Mouse (Mus musculus): ENCODE measurements around the gene Rbfox1.
A peak's percentile ranks its signal among the peaks of the same experiment; 100 is the strongest.

Gene Rbfox1

GRCm38 (mm10) chr16:6206431-6206830 is 321.3 kb downstream of the Rbfox1 start:
- no peak for DNase-seq (ENCODE audit: low spot score in 2 of 2)

- no peak for DNase-seq (ENCODE audit: low spot score in 2 of 2)
These were observed 327.8 kb downstream of the Rbfox1 start for GRCm38 (mm10) chr16:6212916-6213315.

DNA sequence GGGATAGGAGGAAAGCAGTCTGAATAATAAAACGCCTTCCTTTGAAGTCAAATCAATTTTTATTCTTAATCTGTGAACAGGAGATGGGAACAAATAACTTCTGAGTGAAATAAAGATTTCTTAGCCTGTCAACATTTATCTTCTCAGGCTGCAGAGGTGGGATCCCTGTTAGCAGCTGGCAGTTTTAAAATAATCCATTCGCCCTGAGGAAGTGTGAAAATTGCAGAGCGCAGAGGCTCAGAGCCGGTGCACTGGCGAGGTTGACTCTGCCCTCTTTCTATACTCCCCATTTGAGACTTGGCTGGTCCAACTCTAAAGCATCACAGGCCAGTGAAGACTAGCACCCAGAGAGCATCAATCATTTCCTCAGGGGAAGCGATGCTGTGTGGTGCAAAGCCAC is 342.3 kb downstream of the Rbfox1 start:
- DNase-seq (ENCODE audit: low spot score in 2 of 2), result no peak

GRCm38 (mm10) chr16:6232966-6233365 is 347.8 kb downstream of the Rbfox1 start:
- DNase-seq (ENCODE audit: low spot score in 2 of 2), result no peak

GRCm38 (mm10) chr16:6241393-6241792 is 356.2 kb downstream of the Rbfox1 start:
- DNase-seq (ENCODE audit: low spot score in 2 of 2), result peak in 1 of 2 experiments; percentile 30

- DNase-seq (ENCODE audit: low spot score in 2 of 2), result peak in 1 of 2 experiments; percentile 23
These were observed 357.3 kb downstream of the Rbfox1 start for GRCm38 (mm10) chr16:6242468-6242867.

DNA sequence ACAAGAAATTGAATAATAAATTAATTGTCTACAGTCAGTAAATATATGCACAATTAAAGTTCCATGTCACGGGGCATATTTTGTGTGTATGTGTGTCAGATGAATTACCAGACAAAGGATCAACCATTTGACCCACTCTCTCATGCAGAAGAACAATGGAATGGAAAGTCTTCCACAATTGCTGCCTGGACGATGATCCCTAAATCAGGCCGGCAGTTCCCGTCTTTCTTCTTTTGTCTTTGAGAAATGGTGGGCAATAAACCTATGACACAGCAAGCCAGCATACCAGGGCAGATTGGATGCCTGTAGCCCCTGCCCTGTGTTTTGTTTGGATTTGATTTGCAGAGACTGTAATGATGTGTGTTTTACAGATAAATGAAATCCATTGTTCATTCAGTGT is 362.4 kb downstream of the Rbfox1 start:
- DNase-seq (ENCODE audit: low spot score in 2 of 2), result no peak

DNA sequence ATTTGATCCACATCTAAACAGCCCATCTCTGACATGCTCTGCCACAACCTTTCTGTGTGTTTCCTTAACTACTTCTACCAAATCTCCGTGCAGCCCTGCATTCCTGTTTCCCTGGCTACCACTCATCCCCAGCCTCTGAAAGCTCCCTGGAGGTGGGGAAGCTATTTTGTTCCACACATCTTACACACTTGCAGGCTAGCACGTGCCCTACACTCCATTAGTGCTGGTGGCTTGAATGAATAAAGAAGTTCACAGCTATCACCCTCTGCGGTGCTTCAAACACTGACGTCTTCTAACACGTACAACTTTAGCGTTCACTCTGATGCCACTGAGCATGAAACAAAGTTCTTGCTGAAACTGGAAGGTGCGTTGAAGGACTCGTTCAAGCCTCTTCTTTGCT is 379.4 kb downstream of the Rbfox1 start:
- DNase-seq (ENCODE audit: low spot score in 2 of 2), result no peak

- DNase-seq (ENCODE audit: low spot score in 2 of 2), result no peak
These were observed 380.5 kb downstream of the Rbfox1 start for GRCm38 (mm10) chr16:6265610-6266009.

DNA sequence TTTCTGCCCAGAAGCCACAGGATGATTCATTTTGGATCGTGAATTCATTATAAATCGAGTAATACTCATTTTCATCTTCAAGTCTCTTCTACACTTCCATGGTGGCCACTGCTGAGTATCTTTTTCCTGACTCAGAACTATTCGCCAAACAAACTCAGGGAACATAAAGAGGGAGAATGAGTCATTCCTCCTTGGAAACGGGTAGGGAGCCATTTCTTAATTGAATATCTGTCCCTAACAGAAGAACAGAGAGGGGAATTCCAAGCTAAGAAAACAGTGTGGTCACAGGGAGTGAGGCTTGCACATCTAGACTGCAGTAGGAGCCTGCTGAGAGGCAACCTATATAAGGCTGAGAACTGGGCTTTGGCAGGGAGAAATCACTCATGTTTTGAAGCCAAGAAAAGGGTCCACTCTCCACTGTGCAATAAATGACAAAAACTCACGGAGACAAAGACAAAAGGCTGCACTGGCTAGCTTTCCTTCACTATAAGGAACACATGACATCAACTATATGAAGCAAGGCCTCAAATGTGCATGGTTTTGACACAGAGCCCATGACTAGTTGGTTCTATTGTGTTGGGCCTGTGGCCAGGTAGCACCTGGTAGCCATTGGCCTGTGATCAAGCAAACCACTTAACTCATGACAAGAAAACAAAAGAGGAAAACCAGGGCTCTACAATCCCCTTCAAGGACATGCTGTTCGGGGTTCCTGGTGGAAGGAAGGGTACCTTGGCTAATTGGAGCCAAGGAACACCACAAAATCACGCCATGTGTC is 386.6 kb downstream of the Rbfox1 start:
- no peak for DNase-seq (ENCODE audit: low spot score in 2 of 2)

GRCm38 (mm10) chr16:6283496-6283895 is 398.3 kb downstream of the Rbfox1 start:
- DNase-seq (ENCODE audit: low spot score in 2 of 2), result no peak

DNA sequence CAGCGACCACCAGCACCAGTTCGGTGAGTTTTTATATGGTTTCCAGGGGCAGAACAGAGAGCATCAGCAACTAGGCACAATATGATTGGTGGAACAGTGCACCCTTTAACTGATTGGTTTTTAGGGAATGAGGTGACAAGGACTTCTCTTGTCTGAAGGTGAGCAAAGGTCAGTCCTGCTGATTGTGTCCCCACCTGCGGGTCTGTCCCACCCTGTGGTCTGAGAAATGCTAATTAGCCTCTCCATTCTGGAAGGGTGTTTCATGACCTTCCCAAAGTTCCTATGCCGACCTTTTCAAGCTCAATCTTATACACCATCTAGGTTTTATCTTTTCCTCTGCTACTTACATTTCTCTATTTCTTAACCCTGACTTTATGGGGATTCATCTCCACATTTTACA is 399.2 kb downstream of the Rbfox1 start:
- DNase-seq (ENCODE audit: low spot score in 2 of 2), result no peak

- no peak for DNase-seq (ENCODE audit: low spot score in 2 of 2)
These were observed 402.5 kb downstream of the Rbfox1 start for GRCm38 (mm10) chr16:6287699-6288098.

- no peak for DNase-seq (ENCODE audit: low spot score in 2 of 2)
These were observed 415.0 kb downstream of the Rbfox1 start for GRCm38 (mm10) chr16:6300112-6300511.

- DNase-seq (ENCODE audit: low spot score in 2 of 2), result no peak
These were observed 417.9 kb downstream of the Rbfox1 start for GRCm38 (mm10) chr16:6303082-6303481.

DNA sequence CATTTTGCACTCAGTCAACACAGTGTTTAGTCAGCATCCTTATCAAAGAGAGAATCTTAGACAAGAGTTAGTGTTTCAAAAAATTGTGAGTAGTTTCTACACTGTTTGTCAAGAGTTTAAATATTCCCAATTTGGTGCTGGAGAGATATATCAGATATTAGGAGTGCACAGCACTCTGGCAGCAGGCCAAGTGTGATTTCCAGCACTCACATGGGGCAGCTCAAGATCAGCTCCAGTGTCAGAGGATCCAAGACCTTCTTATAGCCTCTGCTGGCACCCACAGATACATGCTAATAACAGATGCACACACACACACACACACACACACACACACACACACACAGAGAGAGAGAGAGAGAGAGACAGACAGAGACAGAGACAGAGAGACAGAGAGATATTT is 424.8 kb downstream of the Rbfox1 start:
- DNase-seq (ENCODE audit: low spot score in 2 of 2), result no peak

DNA sequence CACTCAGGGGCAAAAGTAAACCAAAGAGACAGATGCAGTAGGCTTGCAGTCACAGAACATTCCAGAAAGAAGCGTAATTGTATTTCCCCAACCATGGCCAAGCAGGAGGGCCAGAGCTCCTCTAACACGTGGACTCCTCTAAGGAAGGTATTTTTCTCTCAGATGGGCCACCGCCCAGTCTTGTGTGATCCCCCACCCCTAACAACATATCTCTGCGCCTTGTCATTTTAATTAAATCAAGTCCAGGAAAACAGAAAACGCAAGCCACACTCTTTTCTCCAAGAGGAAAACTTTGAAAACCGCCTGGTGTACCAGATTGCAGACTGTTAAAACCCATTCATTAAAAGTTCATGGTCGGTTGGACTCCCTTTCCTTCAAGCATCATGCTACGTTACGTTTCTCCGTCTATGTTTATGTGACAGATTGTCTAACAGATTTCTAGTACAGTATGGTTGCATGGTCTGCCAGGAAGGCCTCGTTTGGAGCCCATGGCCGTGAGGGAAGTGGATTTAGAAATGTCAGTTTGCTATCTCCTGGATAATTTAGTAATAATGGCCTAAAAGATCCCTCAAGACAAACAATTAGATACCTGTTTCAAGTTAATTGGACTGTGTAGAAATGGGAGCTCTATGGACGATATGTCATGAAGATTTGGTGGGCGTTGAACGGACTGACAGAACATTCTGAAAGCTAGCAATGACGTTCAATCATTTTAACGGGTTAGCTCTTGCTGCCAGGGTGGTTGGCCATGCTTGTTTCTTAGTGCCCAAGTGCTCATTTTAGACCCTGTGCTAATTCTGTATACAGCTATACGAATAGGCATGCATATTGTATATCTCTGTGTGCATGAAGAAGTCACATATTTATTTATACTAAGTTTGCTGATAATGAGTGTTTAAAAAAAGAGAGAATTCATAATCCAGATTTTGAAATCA is 425.9 kb downstream of the Rbfox1 start:
- DNase-seq (ENCODE audit: low spot score in 2 of 2), result no peak

GRCm38 (mm10) chr16:6313689-6314088 is 428.5 kb downstream of the Rbfox1 start:
- peak; percentile 46 to 47 for DNase-seq (ENCODE audit: low spot score in 2 of 2)

DNA sequence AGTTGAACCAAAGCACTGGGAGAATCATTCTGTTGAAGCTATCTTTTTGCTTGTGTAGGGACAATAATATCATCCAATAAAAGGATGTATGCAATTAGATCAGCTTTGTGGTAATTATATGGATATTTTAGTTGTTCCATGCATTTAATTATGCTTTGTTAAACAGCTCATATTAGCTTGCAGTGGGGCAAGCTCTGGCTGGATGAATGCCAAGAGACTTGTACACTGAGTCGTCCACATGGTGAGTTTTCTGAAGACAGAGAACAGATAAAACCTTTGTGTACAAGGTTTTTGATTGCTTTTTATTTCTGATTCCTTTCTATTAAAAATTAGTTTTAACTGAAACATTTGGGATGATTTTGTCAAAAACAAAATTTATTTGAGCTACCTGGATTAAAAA is 439.7 kb downstream of the Rbfox1 start:
- no peak for DNase-seq (ENCODE audit: low spot score in 2 of 2)

GRCm38 (mm10) chr16:6331400-6331939 is 446.3 kb downstream of the Rbfox1 start:
- DNase-seq (ENCODE audit: low spot score in 2 of 2), result no peak

DNA sequence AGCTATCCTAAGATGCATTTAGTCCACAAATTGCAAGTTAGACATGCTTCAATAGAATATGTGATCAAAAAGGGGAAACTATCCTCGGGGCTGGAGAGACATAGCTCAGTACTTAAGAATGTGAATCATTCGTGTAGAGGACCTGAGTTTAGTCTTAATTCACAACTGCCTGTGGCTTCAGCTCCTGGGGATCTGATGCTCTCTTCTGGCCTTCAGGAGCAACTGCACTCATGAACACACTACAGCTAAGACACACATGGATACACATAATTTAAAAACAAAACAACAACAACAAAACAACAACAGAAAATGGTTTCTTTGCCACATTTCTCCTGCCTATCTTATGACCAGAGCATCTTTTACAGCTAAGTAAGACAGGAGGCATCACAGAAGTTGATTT is 448.1 kb downstream of the Rbfox1 start:
- no peak for DNase-seq (ENCODE audit: low spot score in 2 of 2)

- DNase-seq (ENCODE audit: low spot score in 2 of 2), result no peak
These were observed 462.9 kb downstream of the Rbfox1 start for GRCm38 (mm10) chr16:6348103-6348502.

Measured in right cerebral cortex, adult 2 months (tissue).